Mouse (Mus musculus): ENCODE data around the gene Espl1. TPM values are rescaled to one million over a fixed set of nuclear protein-coding genes. Genes with fewer than 3 reads are reported as not detected.
A peak's percentile ranks its signal among the peaks of the same experiment; 100 is the strongest.

Espl1 gene
- polyA plus RNA-seq (2021): 21.8 TPM

GRCm38 (mm10) chr15:102295633-102296367 lies at the start of gene Espl1:
TSS of gene Espl1 (plus strand) at chr15:102296266.
- no peaks in the 10 kb centered on the region for H3K27me3 ChIP-seq
- ATAC-seq (peak; percentile 67), DNase-seq (ENCODE audit: low read depth, low spot score) (peak; percentile 48)
- POLR2A ChIA-PET: interaction anchor here (0.6 to 1.6 kb wide), 2 partner anchors 17 to 26 kb away, joined by 3 read pairs; no protein-coding TSS in a partner anchor
- in situ Hi-C loops (cut with MboI; ENCODE audit: low pct_unique_long_range_greater_than_20kb): no loop called here
- TF ChIP-seq CTCF (IDR thresholded peaks at IDR 0.05): no peak
- CTCF ChIA-PET: no interaction called here

GRCm38 (mm10) chr15:102246866-102247251 lies 49.2 kb upstream of the Espl1 start:
- ATAC-seq: peak; percentile 48
- POLR2A ChIA-PET: interaction anchor here (0.8 to 1.0 kb wide), 2 partner anchors 22 to 32 kb away, joined by 3 to 4 read pairs; partner anchors contain the start of gene Mfsd5
- in situ Hi-C loops (cut with MboI; ENCODE audit: low pct_unique_long_range_greater_than_20kb): no loop called here
- no peak for TF ChIP-seq CTCF (IDR thresholded peaks at IDR 0.05)
- H3K27me3 ChIP-seq: no peaks in the 10 kb centered on the region
- DNase-seq (ENCODE audit: low read depth, low spot score): peak; percentile 85
- CTCF ChIA-PET: interaction anchor here (1.7 kb wide), 1 partner anchor 23 kb away, joined by 9 read pairs; no protein-coding TSS in a partner anchor

- ATAC-seq (peak; percentile 38), DNase-seq (ENCODE audit: low read depth, low spot score) (no peak)
- ChIA-PET CTCF (interaction anchor here (1.7 kb wide), 1 partner anchor 23 kb away, joined by 9 read pairs; no protein-coding TSS in a partner anchor), POLR2A (interaction anchor here (0.9 to 1.1 kb wide), 2 partner anchors 9 to 11 kb away, joined by 3 to 6 read pairs; partner anchors contain the start of gene Rarg)
- in situ Hi-C loops (cut with MboI; ENCODE audit: low pct_unique_long_range_greater_than_20kb): no loop called here
- TF ChIP-seq CTCF (IDR thresholded peaks at IDR 0.05): no peak
- H3K27me3 ChIP-seq: no peaks in the 10 kb centered on the region
Measured at GRCm38 (mm10) chr15:102247252-102248130, 48.6 kb upstream of the Espl1 start.

GRCm38 (mm10) chr15:102248131-102248811 lies 47.8 kb upstream of the Espl1 start:
- POLR2A ChIA-PET: interaction anchor here (0.6 to 1.1 kb wide), 4 partner anchors 8 to 54 kb away, joined by 3 to 6 read pairs (median 4); partner anchors contain the start of gene Rarg

GRCm38 (mm10) chr15:102248812-102249191 lies 47.3 kb upstream of the Espl1 start:
- H3K27me3 ChIP-seq: no peaks in the 10 kb centered on the region
- in situ Hi-C loops (cut with MboI; ENCODE audit: low pct_unique_long_range_greater_than_20kb): no loop called here
- CTCF ChIA-PET: no interaction called here
- ATAC-seq (no peak), DNase-seq (ENCODE audit: low read depth, low spot score) (no peak)
- no peak for TF ChIP-seq CTCF (IDR thresholded peaks at IDR 0.05)
- POLR2A ChIA-PET: interaction anchor here (0.6 kb wide), 2 partner anchors 23 to 55 kb away, joined by 3 to 5 read pairs; no protein-coding TSS in a partner anchor

More at GRCm38 (mm10) chr15:102248131-102248811, 47.8 kb upstream of the Espl1 start:
- no peak for TF ChIP-seq CTCF (IDR thresholded peaks at IDR 0.05)
- H3K27me3 ChIP-seq: no peaks in the 10 kb centered on the region
- DNase-seq (ENCODE audit: low read depth, low spot score): no peak
- CTCF ChIA-PET: no interaction called here
- no peak for ATAC-seq
- in situ Hi-C loops (cut with MboI; ENCODE audit: low pct_unique_long_range_greater_than_20kb): no loop called here

- POLR2A ChIA-PET: no interaction called here
- in situ Hi-C loops (cut with MboI; ENCODE audit: low pct_unique_long_range_greater_than_20kb): no loop called here
- ATAC-seq: no peak
Measured at GRCm38 (mm10) chr15:102249251-102249691, 46.8 kb upstream of the Espl1 start.

GRCm38 (mm10) chr15:102249967-102250366 lies 46.1 kb upstream of the Espl1 start:
- in situ Hi-C loops (cut with MboI; ENCODE audit: low pct_unique_long_range_greater_than_20kb): no loop called here
- ChIA-PET CTCF (no interaction called here), POLR2A (no interaction called here)

More at GRCm38 (mm10) chr15:102249251-102249691, 46.8 kb upstream of the Espl1 start:
- TF ChIP-seq CTCF (IDR thresholded peaks at IDR 0.05): no peak
- no peak for DNase-seq (ENCODE audit: low read depth, low spot score)
- H3K27me3 ChIP-seq: no peaks in the 10 kb centered on the region
- CTCF ChIA-PET: no interaction called here

GRCm38 (mm10) chr15:102250521-102250920 lies 45.5 kb upstream of the Espl1 start:
- ChIA-PET POLR2A (no interaction called here), CTCF (no interaction called here)
- TF ChIP-seq CTCF (IDR thresholded peaks at IDR 0.05): no peak
- ATAC-seq (no peak), DNase-seq (ENCODE audit: low read depth, low spot score) (no peak)
- in situ Hi-C loops (cut with MboI; ENCODE audit: low pct_unique_long_range_greater_than_20kb): no loop called here
- H3K27me3 ChIP-seq: no peaks in the 10 kb centered on the region

More at GRCm38 (mm10) chr15:102249967-102250366, 46.1 kb upstream of the Espl1 start:
- DNase-seq (ENCODE audit: low read depth, low spot score) (no peak), ATAC-seq (no peak)
- TF ChIP-seq CTCF (IDR thresholded peaks at IDR 0.05): no peak
- H3K27me3 ChIP-seq: no peaks in the 10 kb centered on the region

GRCm38 (mm10) chr15:102255547-102256255 lies 40.4 kb upstream of the Espl1 start:
- ATAC-seq: no peak

More at GRCm38 (mm10) chr15:102255547-102256255, 40.4 kb upstream of the Espl1 start:
- in situ Hi-C loops (cut with MboI; ENCODE audit: low pct_unique_long_range_greater_than_20kb): no loop called here
- CTCF ChIA-PET: no interaction called here
- no peak for DNase-seq (ENCODE audit: low read depth, low spot score)
- TF ChIP-seq CTCF (IDR thresholded peaks at IDR 0.05): no peak
- no peaks in the 10 kb centered on the region for H3K27me3 ChIP-seq
- POLR2A ChIA-PET: interaction anchor here (0.7 to 2.0 kb wide), 2 partner anchors 8 to 17 kb away, joined by 3 to 6 read pairs; no protein-coding TSS in a partner anchor
